Mouse (Mus musculus) CH12.LX (cell line): ENCODE measurements around the gene Lrrc8b. TPM values are rescaled to one million over a fixed set of nuclear protein-coding genes. Genes with fewer than 3 reads are reported as not detected.

Experiments
- DNase-seq: peaks from one replicate; pipeline ENCODE4 v3.0.0-alpha.2; 2013; ENCODE audit errors: extremely low read depth
- H3K27ac ChIP-seq: 2 replicates; pipeline ENCODE4 v1.5.1; 2012; ENCODE audit warnings: low read depth, mild to moderate bottlenecking, control low read depth, moderate library complexity; ENCODE audit not compliant: insufficient read depth
- H3K27me3 ChIP-seq: replicated peaks from 2 replicates; pipeline ENCODE3; 2012; ENCODE audit warnings: inconsistent platforms
- H3K36me3 ChIP-seq, 2 experiments: replicated peaks in 1 of 2; 2 replicates each; pipeline versions ENCODE3 to v1.6.1; 2012; ENCODE audit warnings: inconsistent platforms in 1 of 2, low read length in 1 of 2, mild to moderate bottlenecking in 1 of 2, mixed read lengths in 1 of 2, moderate library complexity in 1 of 2; ENCODE audit not compliant: control insufficient read depth in 1 of 2, insufficient read depth in 1 of 2
- H3K4me1 ChIP-seq, 2 experiments: 2 replicates each; pipeline ENCODE4 v1.6.1; 2012; ENCODE audit warnings: inconsistent platforms in 1 of 2, moderate library complexity in 1 of 2; ENCODE audit not compliant: insufficient read depth in 2 of 2, control insufficient read depth in 1 of 2
- H3K4me2 ChIP-seq: 2 replicates; pipeline ENCODE4 v1.6.1; 2012; ENCODE audit warnings: low read depth, mild to moderate bottlenecking, control low read depth; ENCODE audit not compliant: poor library complexity, insufficient read depth, severe bottlenecking
- H3K4me3 ChIP-seq, 3 experiments: fragments of 150-350 bp in 1 of 3; sonication (generic) in 1 of 3; replicated peaks in 1 of 3; 2 replicates each; pipeline versions ENCODE3 to v1.5.1; 2011 to 2012; ENCODE audit warnings: low read depth in 2 of 3, low read length in 2 of 3, mild to moderate bottlenecking in 2 of 3, moderate library complexity in 2 of 3, control low read depth in 1 of 3, improper control_type of control experiment in 1 of 3, inconsistent platforms in 1 of 3, mixed read lengths in 1 of 3; ENCODE audit not compliant: poor library complexity in 1 of 3
- H3K79me2 ChIP-seq: replicated peaks from 2 replicates; pipeline ENCODE4 v1.6.1; 2012; ENCODE audit warnings: mild to moderate bottlenecking, moderate library complexity; ENCODE audit not compliant: control insufficient read depth, poor library complexity, insufficient read depth, severe bottlenecking; ENCODE audit errors: extremely low read depth
- H3K9ac ChIP-seq: 2 replicates; pipeline ENCODE4 v1.6.1; 2012; ENCODE audit warnings: low read depth, mild to moderate bottlenecking, control low read depth, moderate library complexity; ENCODE audit not compliant: insufficient read depth
- H3K9me3 ChIP-seq: replicated peaks from 2 replicates; pipeline ENCODE3; 2012; ENCODE audit warnings: low read length, inconsistent platforms, mixed read lengths
- BHLHE40 ChIP-seq: IDR thresholded peaks from 2 replicates; pipeline ENCODE4 v1.6.1; 2011; ENCODE audit warnings: mild to moderate bottlenecking, low read depth, low read length, improper control_type of control experiment
- CHD1 ChIP-seq: IDR thresholded peaks from 2 replicates; pipeline ENCODE4 v1.6.1; 2012; ENCODE audit warnings: low read depth, low read length, improper control_type of control experiment, inconsistent platforms
- CHD2 ChIP-seq: IDR thresholded peaks from 2 replicates; pipeline ENCODE4 v1.6.1; 2011; ENCODE audit warnings: low read length, improper control_type of control experiment
- CTCF ChIP-seq, 2 experiments: IDR thresholded peaks in 1 of 2; conservative IDR thresholded peaks in 1 of 2; 2 replicates each; pipeline ENCODE4 v1.5.1; 2011 to 2012; ENCODE audit warnings: low read depth in 2 of 2, low read length in 2 of 2, improper control_type of control experiment in 1 of 2, inconsistent platforms in 1 of 2, mild to moderate bottlenecking in 1 of 2, moderate library complexity in 1 of 2
- E2F4 ChIP-seq: IDR thresholded peaks from 2 replicates; pipeline ENCODE4 v1.6.1; 2011; ENCODE audit warnings: low read depth, low read length, improper control_type of control experiment; ENCODE audit not compliant: insufficient replicate concordance
- EP300 ChIP-seq: IDR thresholded peaks from 2 replicates; pipeline ENCODE4 v1.6.1; 2011; ENCODE audit warnings: low read length, improper control_type of control experiment
- IRF4 ChIP-seq: IDR thresholded peaks from 2 replicates; pipeline ENCODE4 v1.6.1; 2014; ENCODE audit warnings: low read depth, mild to moderate bottlenecking, inconsistent platforms, low read length, improper control_type of control experiment
- JUND ChIP-seq: conservative IDR thresholded peaks from 2 replicates; pipeline ENCODE4 v1.6.1; 2011; ENCODE audit warnings: low read depth, low read length, improper control_type of control experiment
- MAX ChIP-seq: IDR thresholded peaks from 2 replicates; pipeline ENCODE4 v1.6.1; 2011; ENCODE audit warnings: low read length, improper control_type of control experiment
- MAZ ChIP-seq: IDR thresholded peaks from 2 replicates; pipeline ENCODE4 v1.6.1; 2012; ENCODE audit warnings: low read depth, mild to moderate bottlenecking, inconsistent platforms, low read length, improper control_type of control experiment, moderate library complexity
- MEF2A ChIP-seq: IDR thresholded peaks from 2 replicates; pipeline ENCODE4 v1.6.1; 2014; ENCODE audit warnings: low read depth, mild to moderate bottlenecking, inconsistent platforms, low read length, improper control_type of control experiment, borderline replicate concordance
- MXI1 ChIP-seq: IDR thresholded peaks from 2 replicates; pipeline ENCODE4 v1.6.1; 2011; ENCODE audit warnings: mild to moderate bottlenecking, low read depth, low read length, improper control_type of control experiment
- NRF1 ChIP-seq: IDR thresholded peaks from 2 replicates; pipeline ENCODE4 v1.6.1; 2014; ENCODE audit warnings: low read depth, mild to moderate bottlenecking, inconsistent platforms, low read length, improper control_type of control experiment, moderate library complexity
- PAX5 ChIP-seq: IDR thresholded peaks from 2 replicates; pipeline ENCODE4 v1.6.1; 2012; ENCODE audit warnings: low read length, inconsistent platforms, mixed read lengths
- SIN3A ChIP-seq: IDR thresholded peaks from 2 replicates; pipeline ENCODE4 v1.6.1; 2012; ENCODE audit warnings: low read length, improper control_type of control experiment, inconsistent platforms
- SMC3 ChIP-seq: IDR thresholded peaks from 2 replicates; pipeline ENCODE4 v1.6.1; 2011; ENCODE audit warnings: low read depth, low read length, improper control_type of control experiment
- TBP ChIP-seq: conservative IDR thresholded peaks from 2 replicates; pipeline ENCODE4 v1.6.1; 2011; ENCODE audit warnings: low read depth, low read length, improper control_type of control experiment
- TCF12 ChIP-seq: IDR thresholded peaks from 2 replicates; pipeline ENCODE4 v1.6.1; 2014; ENCODE audit warnings: low read depth, mild to moderate bottlenecking, inconsistent platforms, low read length, improper control_type of control experiment
- UBTF ChIP-seq: IDR thresholded peaks from 2 replicates; pipeline ENCODE4 v1.6.1; 2012; ENCODE audit warnings: low read depth, mild to moderate bottlenecking, inconsistent platforms, low read length, improper control_type of control experiment, moderate library complexity
- USF2 ChIP-seq: conservative IDR thresholded peaks from 2 replicates; pipeline ENCODE4 v1.6.1; 2011; ENCODE audit warnings: low read depth, low read length, improper control_type of control experiment
- ZC3H11A ChIP-seq: IDR thresholded peaks from 2 replicates; pipeline ENCODE4 v1.6.1; 2012; ENCODE audit warnings: low read depth, mild to moderate bottlenecking, inconsistent platforms, low read length, improper control_type of control experiment
- dilution Hi-C: fragments of 300-500 bp; cut with MboI; formaldehyde crosslinking; loops from 2 replicates; pipeline ENCODE4 v1.14.3; 2020; ENCODE audit warnings: low sequenced_read_pairs; ENCODE audit not compliant: extremely low pct_unique_long_range_greater_than_20kb, extremely low pct_ligation_motif_present
- in situ Hi-C: fragments of 300-500 bp; cut with MboI; formaldehyde crosslinking; loops from 3 replicates; pipeline ENCODE4 v1.14.3; 2019; ENCODE audit warnings: low sequenced_read_pairs, low pct_ligation_motif_present, low pct_unique_long_range_greater_than_20kb, mixed read lengths
- polyA plus RNA-seq: library from polyadenylated mRNA; unstranded; fragments of >175 nt; gene quantifications from 2 replicates; pipeline ENCODE4 v1.2.1, GENCODE M21; 2012; ENCODE audit warnings: low read depth; ENCODE audit not compliant: insufficient read length
- total RNA-seq, 2 experiments: library from RNA; depleted of rRNA; stranded (reverse); fragments of 300-350 nt in 1 of 2; fragments of >200 nt in 1 of 2; gene quantifications; 2 replicates each; pipeline ENCODE4 v1.2.3; 2012 to 2014

The Lrrc8b gene
- total and polyA plus RNA-seq, 3 experiments, result 0.21 to 0.40 (median 0.40) TPM

- Histone ChIP-seq H3K79me2 (no peaks in the 10 kb centered on the region), H3K27ac (no peak overlapping the region), H3K4me2 (no peak overlapping the region), H3K9ac (no peak overlapping the region), H3K36me3 (no peaks in the 10 kb centered on the region), H3K27me3 (no peaks in the 10 kb centered on the region), H3K4me3 (no peak overlapping the region), H3K4me1 (no peaks in the 10 kb centered on the region; a peak in 1 of 4 replicates), H3K9me3 (no peaks in the 10 kb centered on the region)
- TF ChIP-seq MAZ (no peak), CHD1 (no peak), SMC3 (no peak), MAX (no peak), CHD2 (no peak), JUND (no peak), E2F4 (no peak)
- no peak for DNase-seq
- in situ Hi-C loops (no loop called here), dilution Hi-C loops (no loop called here)
Measured at GRCm38 (mm10) chr5:105454105-105454504, 38.5 kb downstream of the Lrrc8b start.

GRCm38 (mm10) chr5:105459077-105459476 is 43.5 kb downstream of the Lrrc8b start:
- Histone ChIP-seq H3K79me2 (no peaks in the 10 kb centered on the region), H3K4me3 (no peak overlapping the region), H3K4me2 (no peak overlapping the region), H3K9ac (no peak overlapping the region), H3K4me1 (no peaks in the 10 kb centered on the region), H3K27me3 (no peaks in the 10 kb centered on the region), H3K9me3 (no peaks in the 10 kb centered on the region), H3K36me3 (no peaks in the 10 kb centered on the region), H3K27ac (no peak overlapping the region)
- no peak for TF ChIP-seq E2F4
- no peak for TF ChIP-seq SIN3A
- no peak for TF ChIP-seq MEF2A
- no peak for TF ChIP-seq CHD1
- TF ChIP-seq NRF1, result no peak
- TF ChIP-seq PAX5, result no peak
- no peak for TF ChIP-seq UBTF
- no peak for TF ChIP-seq CTCF (conservative IDR thresholded peaks at IDR 0.05 in 1 of 2, IDR thresholded peaks at IDR 0.05 in 1 of 2; ENCODE audit: low read depth in 2 of 2, low read length in 2 of 2)
- no peak for TF ChIP-seq ZC3H11A
- no peak for TF ChIP-seq USF2
- TF ChIP-seq IRF4, result no peak
- TF ChIP-seq MXI1, result no peak
- TF ChIP-seq BHLHE40, result no peak
- TF ChIP-seq TBP, result no peak
- TF ChIP-seq JUND, result no peak
- no peak for TF ChIP-seq MAX
- no peak for TF ChIP-seq EP300
- TF ChIP-seq TCF12, result no peak
- no peak for TF ChIP-seq CHD2
- DNase-seq, result no peak
- dilution Hi-C loops (no loop called here), in situ Hi-C loops (no loop called here)
